Mouse (Mus musculus): ENCODE measurements around the gene Smok3a.
"Not testable (repeated sequence)": the region's sequence is repeated elsewhere in the genome, so short reads cannot be mapped to it uniquely, and the experiment has no call there.

Gene Smok3a

GRCm38 (mm10) chr5:138020961-138021479 is at the start of gene Smok3a, which contains the start of gene Smok3b:
Smok3a (plus strand) TSS chr5:138021261.
Smok3b (plus strand) TSS chr5:138021429.
- DNase-seq: not testable (repeated sequence)

GRCm38 (mm10) chr5:137973161-137973560 is 47.9 kb upstream of the Smok3a start:
- DNase-seq: no peak

- no peak for DNase-seq
Measured at GRCm38 (mm10) chr5:137973738-137974137, 47.3 kb upstream of the Smok3a start.

- DNase-seq: no peak
Measured at GRCm38 (mm10) chr5:137974724-137975123, 46.3 kb upstream of the Smok3a start.

GRCm38 (mm10) chr5:137975434-137975833 is 45.6 kb upstream of the Smok3a start:
- DNase-seq: no peak

- DNase-seq: no peak
Measured at GRCm38 (mm10) chr5:137977291-137977690, 43.8 kb upstream of the Smok3a start.

GRCm38 (mm10) chr5:137979081-137979480 is 42.0 kb upstream of the Smok3a start:
- DNase-seq: no peak

- no peak for DNase-seq
Measured at GRCm38 (mm10) chr5:137981300-137981699, 39.8 kb upstream of the Smok3a start, which contains the start of gene Azgp1. Azgp1 (plus strand) TSS chr5:137981520.

GRCm38 (mm10) chr5:137986351-137986750 is 34.7 kb upstream of the Smok3a start:
- DNase-seq: no peak

GRCm38 (mm10) chr5:138009437-138009836 is 11.6 kb upstream of the Smok3a start:
- no peak for DNase-seq

GRCm38 (mm10) chr5:138012382-138012781 is 8.7 kb upstream of the Smok3a start:
- no peak for DNase-seq

- no peak for DNase-seq
Measured at GRCm38 (mm10) chr5:138016530-138016929, 4.5 kb upstream of the Smok3a start.

- no peak for DNase-seq
Measured at GRCm38 (mm10) chr5:138016997-138017396, 4.1 kb upstream of the Smok3a start.

- DNase-seq: not testable (repeated sequence)
Measured at GRCm38 (mm10) chr5:138019577-138019976, 1.5 kb upstream of the Smok3a start.

- DNase-seq: not testable (repeated sequence)
Measured at GRCm38 (mm10) chr5:138052894-138053293, 31.8 kb downstream of the Smok3a start, which contains the start of gene Smok3c. Smok3c (plus strand) TSS chr5:138053194.

- no peak for DNase-seq
Measured at GRCm38 (mm10) chr5:138073803-138074202, 52.7 kb downstream of the Smok3a start.

- no peak for DNase-seq
Measured at GRCm38 (mm10) chr5:138075684-138076083, 54.6 kb downstream of the Smok3a start.

GRCm38 (mm10) chr5:138076148-138076547 is 55.1 kb downstream of the Smok3a start:
- no peak for DNase-seq

GRCm38 (mm10) chr5:138080456-138080855 is 59.4 kb downstream of the Smok3a start:
- no peak for DNase-seq

- DNase-seq: no peak
Measured at GRCm38 (mm10) chr5:138081446-138081845, 60.4 kb downstream of the Smok3a start.

GRCm38 (mm10) chr5:138083318-138083900 is 62.3 kb downstream of the Smok3a start:
- no peak for DNase-seq

GRCm38 (mm10) chr5:138083936-138084335 is 62.9 kb downstream of the Smok3a start:
- DNase-seq: no peak

All from B cell, adult 2 months (primary cell).